Mouse (Mus musculus): ENCODE results near the gene Olfr74.
"Not testable (repeated sequence)": the region's sequence is repeated elsewhere in the genome, so short reads cannot be mapped to it uniquely, and the experiment has no call there.

Olfr74 gene

DNA sequence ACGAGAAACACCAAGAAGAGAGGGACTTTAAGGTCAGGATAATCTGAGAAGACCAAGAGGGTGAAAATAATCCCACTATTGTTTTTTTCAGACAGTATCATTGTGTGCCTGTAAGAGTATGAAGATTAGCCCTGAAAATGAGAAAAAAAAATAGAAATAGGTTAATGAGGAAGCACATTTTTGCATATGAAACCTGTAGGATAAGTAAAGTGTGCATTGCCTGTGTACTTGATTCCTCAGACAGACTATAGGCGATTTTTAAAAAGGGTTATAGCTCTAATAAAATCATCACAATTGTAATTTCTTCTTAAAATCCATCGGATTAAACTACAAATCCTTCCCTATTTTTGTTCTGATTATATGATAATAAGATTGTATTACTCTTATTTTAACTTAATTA is at the start of gene Olfr74:
Gene Olfr74, minus strand, starts transcription at position 101 of the 400 bp plus-strand sequence.
- no peak for DNase-seq (ENCODE audit: low read depth, low spot score)

DNA sequence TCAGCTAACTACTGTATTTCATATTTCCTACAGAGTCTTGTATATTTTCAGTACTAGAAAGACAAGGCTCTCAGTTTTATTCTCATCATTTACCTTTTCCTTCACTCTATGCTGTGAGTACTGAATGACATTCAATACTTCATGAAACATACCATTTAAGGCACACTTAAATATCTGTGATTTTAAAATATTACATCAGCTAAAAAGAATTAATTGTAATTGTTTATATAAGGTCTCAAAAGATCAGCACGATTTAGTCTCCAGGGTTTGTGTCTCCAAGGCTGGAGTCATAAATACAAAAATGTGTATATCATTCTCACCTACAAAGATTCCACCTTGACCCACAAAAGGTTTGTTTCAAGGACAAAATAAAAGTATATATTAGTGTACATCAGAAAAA is 48.0 kb upstream of the Olfr74 start, which contains the start of gene Olfr1161:
Gene Olfr1161, plus strand, starts transcription at position 301 of the 400 bp plus-strand sequence.
- DNase-seq (ENCODE audit: low read depth, low spot score): not testable (repeated sequence)

DNA sequence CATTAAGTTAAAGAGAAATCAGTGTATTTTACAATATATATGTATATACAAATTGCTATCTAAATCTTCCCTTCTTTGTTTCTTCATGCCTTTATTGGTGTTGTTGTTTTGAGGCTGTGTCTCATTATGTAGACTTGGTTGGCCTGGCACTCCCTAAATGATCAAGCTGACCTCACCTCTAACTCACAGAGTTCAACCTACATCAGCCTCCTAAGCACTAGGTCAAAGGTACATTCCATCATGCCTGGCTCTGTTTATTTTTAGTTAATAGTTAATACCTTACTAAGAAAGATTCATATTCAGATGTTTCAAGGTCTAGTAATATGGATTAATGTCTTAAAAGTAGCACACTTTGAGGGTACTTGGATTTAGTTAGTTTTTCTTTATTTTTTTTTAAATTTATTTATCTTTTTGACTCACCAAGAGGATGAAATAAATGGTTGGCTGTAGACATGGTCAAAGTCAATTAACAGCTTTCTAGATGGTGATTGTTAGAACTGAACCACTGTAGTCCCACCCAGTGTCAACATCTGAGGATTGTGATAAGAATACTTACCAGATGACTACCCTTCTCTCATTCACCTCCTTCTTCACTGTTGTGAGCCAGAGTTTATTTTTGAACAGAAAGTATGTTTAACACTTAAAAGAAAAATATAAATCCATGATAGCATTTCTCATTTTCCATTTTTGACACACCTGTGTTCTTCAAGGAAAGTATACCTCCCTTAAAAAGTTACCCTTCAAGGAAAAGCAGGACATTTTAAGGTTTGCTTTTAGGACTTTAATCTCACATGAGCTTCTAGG is 33.3 kb upstream of the Olfr74 start, which contains the start of gene Olfr1160:
Gene Olfr1160, minus strand, starts transcription at position 754 of the 804 bp plus-strand sequence.
- DNase-seq (ENCODE audit: low read depth, low spot score): no peak

DNA sequence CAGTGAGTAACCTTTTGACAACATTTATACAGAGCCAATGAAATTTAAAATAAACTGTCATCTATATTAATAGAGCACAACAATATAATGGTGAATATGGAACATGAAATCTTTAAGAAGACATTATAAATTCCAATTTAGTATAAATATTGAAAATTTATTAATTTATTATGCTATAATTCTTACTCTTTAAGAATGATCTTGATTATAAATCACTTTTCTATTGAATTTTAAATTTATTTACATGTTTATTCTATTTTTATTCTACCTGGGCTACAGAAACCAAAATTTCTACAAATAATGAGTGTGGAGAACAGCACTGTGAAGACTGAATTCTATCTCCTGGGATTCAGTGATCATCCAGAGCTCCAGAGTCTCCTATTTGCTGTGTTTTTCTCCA is 15.3 kb upstream of the Olfr74 start, which contains the start of gene Olfr1158:
Gene Olfr1158, plus strand, starts transcription at position 301 of the 400 bp plus-strand sequence.
- no peak for DNase-seq (ENCODE audit: low read depth, low spot score)

DNA sequence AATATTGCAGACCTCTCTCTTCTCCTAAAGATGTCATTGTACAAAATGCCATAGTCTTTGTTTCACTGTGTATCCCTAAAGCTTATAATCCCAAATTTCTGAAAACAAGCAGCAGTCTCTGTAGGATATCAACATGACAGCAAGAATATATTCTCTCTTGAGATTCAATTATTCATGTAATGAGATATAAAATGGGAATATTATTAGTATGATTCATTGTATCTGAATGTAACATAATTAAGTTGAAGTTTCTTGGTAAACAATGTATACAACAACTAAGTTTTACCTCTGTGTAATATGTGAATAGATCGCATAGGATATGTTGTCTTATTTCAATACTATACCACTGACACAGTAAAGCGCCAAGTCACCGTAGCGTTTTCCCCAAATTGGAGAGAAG is 6.3 kb downstream of the Olfr74 start, which contains the start of gene Olfr1157:
Gene Olfr1157, minus strand, starts transcription at position 101 of the 400 bp plus-strand sequence.
- no peak for DNase-seq (ENCODE audit: low read depth, low spot score)

DNA sequence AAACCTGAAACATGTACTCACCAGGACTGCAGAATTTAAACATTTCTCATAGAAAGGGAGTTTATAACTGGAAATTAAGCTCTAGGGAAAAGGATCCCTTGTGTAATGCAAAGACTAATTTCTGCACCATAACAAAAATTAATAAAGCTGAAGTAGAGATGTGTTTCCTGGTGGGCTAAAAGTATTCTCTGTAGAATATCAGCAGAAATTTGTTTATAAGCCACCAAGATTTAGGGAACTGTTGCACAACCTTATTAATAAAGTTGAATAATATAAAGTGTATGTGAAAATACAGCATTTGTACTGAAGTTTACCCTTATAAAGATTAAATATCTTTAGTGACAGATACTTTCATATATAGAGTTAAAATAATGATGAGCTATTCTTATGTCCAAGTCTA is 21.5 kb downstream of the Olfr74 start, which contains the start of gene Olfr1156:
Gene Olfr1156, minus strand, starts transcription at position 101 of the 400 bp plus-strand sequence.
- no peak for DNase-seq (ENCODE audit: low read depth, low spot score)

DNA sequence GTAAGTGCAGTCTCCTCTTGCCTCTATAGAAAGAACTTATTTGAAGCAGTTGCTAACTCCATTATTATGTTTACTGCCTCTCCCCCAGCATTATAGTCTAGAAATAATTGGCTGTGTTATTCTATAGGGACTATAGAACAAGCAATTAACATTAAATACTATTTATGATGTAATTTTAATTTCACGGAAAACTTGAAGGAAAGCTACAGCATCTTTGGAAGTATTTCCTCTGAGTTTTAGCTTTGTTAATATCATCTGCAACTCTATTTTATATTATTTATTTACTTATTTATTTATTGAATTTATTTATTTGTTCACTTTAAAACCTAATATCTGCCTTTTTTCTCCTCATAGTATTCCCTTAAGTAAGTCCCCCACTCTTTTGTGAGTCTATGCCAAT is 29.4 kb downstream of the Olfr74 start, which contains the start of gene Olfr1155:
Gene Olfr1155, minus strand, starts transcription at position 101 of the 400 bp plus-strand sequence.
- DNase-seq (ENCODE audit: low read depth, low spot score): no peak
